Mouse (Mus musculus): ENCODE measurements around the gene Aqp5. TPM values are rescaled to one million over a fixed set of nuclear protein-coding genes. Genes with fewer than 3 reads are reported as not detected.

Aqp5 gene
- polyA plus RNA-seq, 3 experiments from 2014 or later: not detected

DNA sequence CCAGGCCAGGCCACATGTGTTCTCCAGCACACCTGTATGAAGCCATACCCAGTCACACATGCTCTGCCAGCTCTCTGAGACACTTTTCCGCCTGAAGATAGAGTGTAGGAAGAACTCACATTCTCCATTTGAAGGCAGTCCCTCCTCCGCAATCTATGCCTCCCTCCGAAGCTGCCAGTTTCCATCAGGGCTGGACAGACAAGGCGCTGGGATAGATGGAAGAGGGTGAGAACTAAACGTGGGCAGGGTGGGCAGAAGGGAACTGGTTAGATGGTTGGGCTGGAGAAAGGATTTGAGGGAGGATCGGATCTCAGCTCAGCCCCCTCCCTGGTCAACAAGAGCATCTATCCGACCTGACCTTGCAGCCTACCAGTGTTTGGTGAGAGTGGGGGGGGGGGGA, 6.3 kb downstream of the Aqp5 start:
- no peak for ATAC-seq

DNA sequence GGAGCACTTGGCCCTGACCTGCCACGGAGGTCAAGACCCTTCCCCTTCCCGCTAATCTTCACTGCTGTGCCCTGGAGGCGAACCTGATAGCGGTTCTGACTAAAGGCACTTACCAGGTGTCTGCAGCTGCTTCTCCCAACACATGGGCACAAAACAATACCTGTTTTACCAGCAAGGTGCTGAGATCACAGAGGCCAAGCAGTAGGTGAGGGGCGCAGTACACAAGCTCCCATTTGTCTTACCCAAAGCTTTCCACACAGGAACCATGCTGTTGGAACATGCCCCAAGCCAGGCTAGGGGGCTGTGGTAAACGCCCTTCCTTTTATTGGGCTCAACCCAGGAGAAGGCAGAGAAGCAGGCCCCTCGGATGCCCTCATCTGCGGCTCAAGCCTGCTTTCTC, 7.0 kb downstream of the Aqp5 start:
- no peak for ATAC-seq

DNA sequence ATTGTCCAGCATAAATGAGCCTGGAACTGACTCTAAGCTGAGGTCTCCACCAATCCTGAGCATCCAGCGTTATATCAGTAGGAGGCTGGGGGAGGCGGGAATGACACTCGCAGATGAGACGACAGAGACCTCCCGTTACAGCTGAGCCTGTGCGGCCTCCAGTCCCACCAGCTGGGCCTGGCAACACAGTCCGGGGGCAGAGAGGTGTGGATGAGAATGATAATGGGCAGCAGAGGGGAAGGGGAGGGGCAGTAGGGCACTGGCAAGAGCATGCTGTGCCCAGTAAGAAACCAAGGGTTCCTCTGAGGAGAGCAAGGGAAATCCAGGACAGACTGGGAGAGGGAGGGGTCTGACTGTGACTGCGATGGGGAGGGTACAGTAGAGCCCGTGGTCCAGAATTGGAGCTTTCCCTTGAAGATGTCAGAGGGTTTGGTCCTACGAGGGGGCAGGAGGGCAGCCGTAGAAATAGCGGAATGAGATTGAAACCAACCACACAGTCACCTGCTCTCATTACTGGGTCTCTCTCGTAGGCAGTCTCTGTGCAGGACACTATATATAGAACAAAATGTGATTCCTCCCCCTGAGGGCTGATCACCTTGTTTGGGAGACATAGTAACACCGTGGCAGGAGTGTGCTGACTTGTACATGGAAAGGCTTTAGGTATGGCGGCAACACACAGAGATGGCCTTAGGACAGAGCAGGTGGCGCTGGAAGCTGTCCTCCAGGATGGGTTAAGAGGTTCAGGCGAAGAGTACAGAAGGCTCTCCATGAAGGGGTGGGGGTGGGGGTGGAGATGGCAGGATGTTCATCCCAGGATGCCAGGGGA, 8.9 kb downstream of the Aqp5 start:
- no peak for ATAC-seq

DNA sequence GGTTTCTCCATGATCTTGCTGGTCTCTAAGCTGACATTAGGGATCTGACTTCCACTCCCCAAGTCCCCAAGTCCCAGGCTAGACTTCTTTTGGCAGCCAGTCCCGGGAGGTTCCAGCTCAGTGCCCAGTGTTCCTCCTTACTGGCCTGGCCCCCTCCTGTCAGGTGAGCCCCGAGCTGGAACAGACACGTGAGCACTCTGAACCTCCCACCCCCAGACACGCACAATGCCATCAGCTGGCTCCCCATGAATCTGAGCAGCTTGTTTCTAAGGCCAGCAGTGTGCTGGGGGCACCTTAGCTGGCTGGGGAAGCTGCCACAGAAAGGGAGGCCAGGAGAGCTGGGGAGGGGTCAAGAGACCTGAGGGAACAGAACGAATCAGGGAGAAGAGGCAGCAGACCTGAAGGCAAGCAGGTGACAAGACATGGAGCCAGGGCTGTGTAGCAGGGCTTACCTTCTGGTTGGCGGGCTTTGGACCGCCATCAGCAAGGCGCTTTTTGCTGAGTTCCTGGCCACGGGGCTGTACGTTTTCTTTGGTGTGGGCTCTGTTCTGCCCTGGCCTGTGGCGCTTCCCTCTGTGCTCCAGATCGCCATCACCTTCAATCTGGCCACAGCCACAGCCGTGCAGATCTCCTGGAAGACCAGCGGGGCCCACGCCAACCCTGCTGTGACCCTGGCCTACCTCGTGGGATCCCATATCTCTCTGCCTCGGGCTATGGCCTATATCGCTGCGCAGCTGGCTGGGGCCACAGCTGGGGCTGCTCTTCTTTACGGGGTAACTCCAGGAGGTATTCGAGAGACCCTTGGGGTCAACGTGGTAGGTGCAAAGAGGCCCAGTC, 10.6 kb downstream of the Aqp5 start, which contains the start of gene Aqp6:
Gene Aqp6 (plus strand): TSS at position 415 of the 837 bp plus-strand sequence.
- ATAC-seq: no peak

DNA sequence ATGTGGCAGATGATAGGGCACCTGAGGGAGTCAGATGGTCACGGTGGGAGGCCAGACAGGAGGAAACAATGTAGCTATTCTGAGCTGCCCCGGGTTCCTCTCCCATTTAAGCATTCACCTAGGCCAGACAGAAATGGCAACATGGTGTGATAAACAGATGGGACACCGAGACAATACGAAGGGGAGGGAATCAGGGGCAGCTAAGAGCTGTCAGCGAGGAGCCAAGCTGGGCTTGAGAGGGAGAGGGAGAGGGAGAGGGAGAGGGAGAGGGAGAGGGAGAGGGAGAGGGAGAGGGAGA, 11.2 kb downstream of the Aqp5 start:
- ATAC-seq: no peak

DNA sequence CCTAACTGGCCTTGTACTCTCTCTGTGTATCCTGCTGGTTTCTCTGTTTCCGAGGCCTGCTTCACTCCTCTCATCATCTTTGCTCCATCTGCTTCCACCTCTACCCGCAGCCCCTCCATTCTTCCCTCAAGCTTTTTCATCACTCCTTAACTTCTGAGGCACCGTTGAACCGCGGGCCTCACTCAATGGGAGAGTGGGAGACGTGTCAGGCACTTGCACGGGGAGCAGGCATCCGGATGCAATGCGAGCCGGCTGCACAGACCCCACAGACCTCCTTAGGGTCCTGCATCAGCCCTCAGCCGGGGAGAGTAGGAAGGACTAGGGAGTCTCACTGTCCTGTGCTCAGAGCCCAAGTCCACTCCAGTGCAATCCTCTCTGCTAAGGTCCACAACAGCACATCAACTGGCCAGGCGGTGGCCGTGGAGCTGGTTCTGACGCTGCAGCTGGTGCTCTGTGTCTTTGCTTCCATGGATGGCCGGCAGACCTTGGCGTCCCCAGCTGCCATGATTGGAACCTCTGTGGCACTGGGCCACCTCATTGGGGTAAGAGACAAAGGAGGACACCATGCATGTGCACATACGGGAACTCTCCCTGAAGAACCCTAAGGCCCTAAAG, 11.7 kb downstream of the Aqp5 start:
- ATAC-seq: no peak

DNA sequence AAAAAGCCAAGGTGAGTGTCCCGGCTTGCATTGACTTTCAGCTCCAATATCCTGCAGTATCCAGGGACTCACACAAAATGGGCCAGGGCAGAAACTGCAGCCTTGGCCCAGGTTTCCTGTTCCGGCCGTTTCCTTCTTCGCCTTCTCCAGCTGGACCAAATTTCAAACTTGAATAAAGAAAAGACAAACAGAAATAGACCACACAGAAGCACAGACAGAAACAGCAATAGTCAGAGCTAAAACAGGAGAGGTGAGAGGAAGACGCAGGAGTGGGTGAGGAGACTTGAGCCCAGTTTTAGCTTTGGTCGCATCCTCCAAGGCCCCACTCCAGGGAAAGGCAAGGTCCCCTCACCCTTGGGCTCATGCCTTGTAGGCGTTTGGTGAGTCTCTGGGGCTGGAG, 12.6 kb downstream of the Aqp5 start:
- no peak for ATAC-seq

DNA sequence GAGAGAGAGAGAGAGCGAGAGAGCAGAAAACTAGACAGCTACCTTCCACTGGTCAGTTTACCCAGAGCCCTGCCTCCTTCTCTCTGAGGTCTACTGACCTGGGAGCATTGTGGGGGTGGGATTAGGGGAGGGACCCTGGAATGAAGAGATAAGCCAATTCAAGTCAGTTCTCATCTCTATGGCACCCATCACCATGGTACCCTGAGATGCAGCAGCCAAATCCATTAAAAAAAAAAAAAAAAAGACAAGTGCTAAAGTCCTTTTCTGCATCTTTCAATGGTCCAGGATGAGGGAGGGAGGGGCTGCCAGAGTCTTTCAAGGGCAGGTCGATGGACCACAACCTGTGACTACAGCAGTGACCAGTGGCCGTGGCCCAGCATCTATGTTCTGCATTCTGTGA, 15.0 kb downstream of the Aqp5 start:
- no peak for ATAC-seq

DNA sequence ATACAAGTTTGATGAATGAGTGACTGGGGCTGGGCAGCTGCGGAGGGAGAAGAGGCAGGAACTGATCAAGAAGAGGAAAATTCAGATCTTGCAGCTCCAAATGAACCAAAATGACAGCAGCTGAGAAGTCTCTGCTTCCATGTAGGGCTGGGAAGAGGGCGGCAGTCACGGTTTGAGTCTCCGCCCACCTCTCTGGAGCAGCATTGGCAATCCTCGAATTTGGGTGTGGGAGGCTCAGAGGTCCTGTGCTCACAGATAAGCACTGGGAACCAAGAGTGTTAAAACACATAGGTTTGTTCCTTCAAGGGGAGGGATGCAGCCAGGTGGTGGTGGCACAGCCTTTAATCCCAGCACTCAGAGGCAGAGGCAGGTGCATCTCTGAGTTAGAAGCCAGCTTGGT, 15.9 kb downstream of the Aqp5 start:
- no peak for ATAC-seq

DNA sequence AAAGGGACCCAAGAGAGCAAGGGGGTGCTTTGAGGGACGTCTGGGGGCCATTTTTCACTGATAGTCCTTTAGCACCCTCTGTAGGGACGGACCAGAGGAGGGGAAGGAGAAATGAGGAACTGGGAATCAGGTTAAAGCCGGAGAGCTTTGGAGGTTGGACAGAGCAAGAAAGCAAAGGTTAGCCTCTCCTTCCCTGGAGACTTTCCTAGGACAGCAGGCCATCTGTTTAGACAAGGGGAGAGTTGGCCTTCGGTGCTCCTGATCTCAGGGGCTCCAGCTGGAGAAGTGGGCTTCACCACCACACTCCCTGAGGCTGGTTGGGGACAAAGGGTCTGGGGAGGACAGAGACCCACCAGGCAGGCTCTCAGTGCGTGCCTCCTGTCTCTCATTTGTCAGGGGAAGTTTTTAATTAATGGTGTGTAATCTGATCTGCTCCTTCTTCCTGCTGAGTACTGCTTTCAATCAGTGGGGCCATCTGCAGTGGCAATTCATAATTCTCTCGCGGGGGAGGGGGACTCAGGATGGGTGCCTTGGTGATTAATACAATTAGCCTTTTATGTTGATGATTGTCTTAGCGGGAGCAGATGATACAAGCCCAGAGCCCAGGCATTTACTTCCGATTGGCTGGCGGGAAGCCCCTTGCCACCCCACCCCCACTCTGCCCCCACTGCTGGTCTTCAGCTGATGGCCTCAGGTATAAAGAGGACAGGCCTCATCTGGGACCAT, 17.0 kb downstream of the Aqp5 start:
- ATAC-seq: no peak

DNA sequence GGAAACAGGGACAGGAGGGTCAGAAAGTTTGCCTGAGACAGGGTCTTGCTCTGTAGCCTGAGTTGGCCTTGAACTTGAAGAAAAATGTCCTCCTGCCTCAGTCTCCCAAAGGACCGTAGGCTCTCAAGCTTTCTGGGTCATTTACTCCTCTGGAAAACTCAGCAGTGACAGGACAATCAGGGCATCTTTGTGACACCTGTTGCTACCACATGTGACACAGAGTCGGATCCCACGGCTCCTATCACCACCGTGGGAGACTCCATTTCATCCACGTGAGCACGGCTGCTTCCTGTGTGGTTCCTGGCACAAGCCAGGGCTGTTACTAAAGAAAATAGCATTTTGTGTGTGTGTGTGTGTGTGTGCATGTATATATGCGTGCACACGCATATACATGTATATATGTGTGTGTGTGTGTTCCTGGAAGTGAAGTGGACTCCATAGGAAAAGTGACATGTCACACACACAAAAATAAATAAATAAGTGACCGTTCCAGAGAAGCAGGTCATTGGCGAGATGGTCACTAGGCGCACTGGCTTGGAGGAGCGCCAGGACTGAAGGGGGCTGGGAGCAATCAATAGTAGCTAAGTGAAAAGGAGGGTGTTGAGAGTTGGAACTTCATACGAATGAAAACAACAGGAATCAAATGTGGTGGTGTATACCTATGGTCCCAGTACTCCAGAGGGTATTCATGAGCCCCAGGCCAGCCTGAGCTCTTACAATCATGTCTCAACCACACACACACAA, 18.0 kb downstream of the Aqp5 start:
- ATAC-seq: no peak

DNA sequence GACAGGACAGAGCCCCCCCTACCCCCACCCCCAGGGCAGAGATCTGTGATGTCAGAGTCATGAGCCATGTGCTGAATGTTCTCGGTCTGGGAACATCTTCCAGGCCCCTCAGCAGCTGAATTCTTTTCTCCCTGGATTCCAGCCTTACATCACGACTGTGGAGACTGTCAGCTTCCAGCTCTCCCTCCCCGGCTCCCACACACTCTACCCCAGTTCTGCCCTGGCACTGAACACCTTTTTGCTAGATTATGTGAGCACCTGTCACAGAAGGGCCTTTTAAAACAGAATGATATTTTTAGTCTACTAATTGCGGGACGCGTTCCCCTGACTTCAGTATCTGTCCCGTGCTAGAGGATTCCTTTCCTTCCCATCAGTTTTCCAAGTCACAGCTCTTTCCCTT, 21.0 kb downstream of the Aqp5 start:
- ATAC-seq: no peak

DNA sequence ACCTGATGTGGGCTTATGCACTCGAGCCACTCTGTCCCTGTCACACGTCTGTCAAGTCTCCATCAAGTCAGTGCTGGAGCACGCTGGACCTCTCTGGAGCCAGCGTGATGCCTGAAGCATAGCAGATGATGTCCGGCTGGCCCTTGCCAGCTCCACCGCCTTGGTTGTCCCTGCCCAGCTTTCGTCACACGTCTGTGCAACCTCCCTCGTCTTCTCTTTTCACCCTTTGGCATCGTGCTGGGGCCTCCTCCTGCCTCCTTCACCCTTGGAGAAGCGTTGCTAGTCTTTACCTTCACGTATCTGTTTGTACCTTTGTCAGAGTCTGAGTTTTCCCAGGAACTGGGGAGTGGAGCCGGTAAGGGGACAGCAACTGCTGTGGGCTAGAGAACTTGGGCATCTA, 23.7 kb downstream of the Aqp5 start:
- ATAC-seq: no peak

DNA sequence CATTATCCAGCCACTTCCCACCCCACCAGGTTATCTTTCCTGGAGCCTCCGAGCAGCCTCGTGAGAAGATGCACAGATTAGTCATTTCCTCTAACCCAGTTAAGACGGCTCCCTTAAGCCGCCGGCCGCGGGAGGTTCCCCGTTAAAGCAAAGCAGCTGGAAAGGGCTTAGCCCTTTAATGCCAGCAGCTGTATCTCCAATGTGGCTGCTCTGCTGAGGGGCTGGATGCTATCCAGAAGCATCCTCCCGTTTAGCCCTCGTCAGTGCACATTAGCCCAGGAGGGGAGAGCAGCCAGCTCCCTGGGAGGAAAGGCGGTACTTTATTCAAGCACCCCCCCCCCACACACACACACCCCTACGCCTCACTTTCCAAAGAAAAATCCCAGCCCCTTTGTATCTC, 24.2 kb downstream of the Aqp5 start:
- ATAC-seq: no peak

DNA sequence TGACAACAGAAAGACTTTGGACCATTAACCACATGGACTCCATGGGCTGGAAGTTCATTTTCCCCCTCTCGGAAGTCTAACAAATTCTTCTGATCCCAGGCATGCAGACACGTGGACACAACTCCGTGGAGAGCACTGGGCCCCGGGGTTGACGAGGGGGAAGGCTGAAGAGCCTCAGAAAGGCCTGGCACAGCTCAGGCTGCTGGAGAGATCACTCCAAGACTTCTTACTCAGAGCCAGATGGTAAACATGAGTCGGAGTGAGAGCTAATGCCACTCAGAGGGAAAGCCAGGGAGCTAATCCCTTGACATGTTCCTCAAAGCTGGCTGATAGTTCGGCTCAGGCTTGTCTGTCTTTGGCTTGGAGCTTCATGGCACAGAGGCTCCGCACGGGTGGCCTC, 24.7 kb downstream of the Aqp5 start:
- no peak for ATAC-seq

DNA sequence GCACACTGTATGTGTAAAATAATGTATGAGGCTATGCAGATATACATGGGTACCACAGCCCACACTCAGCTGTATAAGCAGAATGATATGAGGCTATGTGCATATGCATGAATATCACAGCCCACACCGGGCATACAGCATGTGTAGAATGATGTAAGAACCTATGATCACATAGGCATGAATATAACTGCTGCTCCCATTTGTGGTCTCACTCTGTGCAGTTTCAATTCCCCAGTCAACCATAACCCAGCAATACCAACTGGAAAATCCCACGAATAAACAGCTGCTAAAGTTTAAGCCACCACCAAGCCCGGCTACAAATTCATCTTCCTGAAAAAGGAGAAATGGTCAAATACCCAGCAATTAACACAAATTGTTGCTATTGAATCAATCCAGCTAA, 28.0 kb downstream of the Aqp5 start:
- no peak for ATAC-seq

DNA sequence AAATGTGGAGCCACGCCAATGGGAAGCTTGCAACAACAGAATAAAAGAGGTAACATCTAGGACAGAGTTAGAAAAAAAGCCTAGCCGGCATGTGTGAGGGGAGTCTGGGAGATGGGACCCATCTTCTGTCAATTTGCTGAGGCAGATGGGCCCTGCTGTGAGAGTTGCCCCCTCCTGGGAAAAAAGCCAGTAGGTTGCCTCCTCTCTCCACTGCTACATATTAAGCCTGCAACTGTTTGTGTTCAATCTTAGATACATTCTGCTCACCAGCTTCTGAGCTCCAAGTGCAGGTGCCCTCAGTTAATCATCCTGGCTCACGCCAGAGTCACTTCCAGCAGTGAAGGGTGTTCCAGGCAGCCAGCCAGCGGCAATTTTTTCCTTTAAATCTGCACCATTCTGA, 29.2 kb downstream of the Aqp5 start:
- ATAC-seq: no peak

DNA sequence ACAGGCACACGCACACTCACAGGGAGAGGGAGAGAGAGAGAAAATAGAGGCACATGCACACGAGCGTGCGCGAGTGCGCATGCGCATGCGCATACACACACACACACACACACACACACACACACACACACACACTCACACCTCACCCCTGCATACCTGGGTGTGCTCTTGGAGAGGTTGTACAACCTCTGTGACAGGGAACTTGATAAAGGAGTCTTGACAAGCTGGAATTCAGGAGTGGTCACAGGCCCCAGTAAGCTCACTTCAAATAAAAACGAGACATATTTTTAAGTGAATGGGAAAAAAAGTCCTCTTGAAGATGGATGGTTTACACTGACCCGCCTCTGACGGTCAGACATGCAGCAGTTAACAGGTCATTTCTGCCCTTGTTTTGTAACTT, 31.5 kb downstream of the Aqp5 start:
- no peak for ATAC-seq

DNA sequence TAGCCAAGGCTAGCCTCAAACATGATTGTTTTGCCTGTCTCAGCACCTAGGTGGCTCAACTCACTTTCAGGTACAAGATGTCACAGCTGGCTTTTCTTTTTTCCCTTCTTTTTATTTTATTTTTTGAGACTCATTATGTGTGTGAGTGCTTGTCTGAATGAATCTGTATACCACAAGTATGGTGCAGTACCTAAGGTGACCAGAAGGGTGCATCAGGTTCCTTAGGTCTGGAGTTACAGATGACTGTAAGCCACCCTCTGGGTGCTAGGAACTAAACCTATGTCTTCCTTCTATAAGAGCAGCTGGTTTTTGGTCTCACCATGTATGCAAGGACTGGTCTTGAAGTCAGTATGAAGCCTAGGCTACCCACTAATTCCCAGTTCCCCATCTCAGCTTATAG, 41.0 kb downstream of the Aqp5 start:
- ATAC-seq: no peak

DNA sequence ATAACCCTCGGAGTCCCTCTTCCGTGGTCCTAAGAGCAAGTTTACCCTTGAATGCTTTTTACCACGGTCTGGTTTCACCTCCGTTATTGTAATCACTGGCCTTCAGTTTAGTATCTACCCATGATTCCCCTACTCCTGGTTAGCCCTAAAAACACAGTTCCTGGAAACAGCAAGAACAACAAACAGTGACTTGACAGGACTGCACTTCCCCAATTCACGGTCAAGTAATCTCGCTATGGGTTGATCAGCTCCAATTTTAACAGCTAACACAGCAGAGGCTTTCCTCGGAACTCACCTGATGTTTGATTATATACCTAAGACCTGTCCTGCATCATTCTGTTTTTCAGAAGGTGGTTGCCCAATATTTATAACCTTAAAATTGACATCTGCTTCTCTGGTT, 44.1 kb downstream of the Aqp5 start:
- ATAC-seq: no peak

DNA sequence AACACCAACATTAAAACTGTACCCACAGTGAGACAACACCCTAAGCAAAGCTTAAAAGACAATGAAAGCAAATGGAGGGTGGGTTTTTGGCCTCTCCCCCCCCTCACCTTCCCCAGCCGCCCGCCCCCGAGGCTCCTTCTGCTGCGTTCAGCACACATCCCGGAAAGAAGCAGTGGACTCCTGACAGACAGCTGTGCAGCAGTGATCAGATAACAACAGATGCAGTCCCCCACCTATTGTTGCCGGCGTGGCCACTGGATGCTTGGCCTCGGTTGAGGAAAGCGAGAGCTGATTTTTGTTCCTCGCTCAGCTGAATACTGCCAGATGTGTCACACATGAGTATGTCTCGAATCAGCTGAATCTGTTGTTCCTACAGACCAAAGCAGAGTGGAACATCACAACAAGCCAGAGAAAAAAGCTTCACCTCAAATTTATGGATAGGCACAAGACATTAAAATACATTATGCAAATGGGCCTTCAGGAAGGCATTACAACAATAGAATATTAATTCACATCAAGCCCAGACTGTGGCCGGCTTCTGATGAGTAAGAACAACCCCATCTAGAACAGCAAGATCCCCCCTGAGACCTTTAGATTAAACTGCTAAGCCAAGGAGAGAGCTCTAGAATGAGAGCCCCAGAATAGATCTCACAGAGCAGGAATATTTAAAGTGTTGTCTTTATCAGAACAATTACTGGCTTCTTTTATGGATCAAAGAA, 47.0 kb downstream of the Aqp5 start:
- no peak for ATAC-seq

DNA sequence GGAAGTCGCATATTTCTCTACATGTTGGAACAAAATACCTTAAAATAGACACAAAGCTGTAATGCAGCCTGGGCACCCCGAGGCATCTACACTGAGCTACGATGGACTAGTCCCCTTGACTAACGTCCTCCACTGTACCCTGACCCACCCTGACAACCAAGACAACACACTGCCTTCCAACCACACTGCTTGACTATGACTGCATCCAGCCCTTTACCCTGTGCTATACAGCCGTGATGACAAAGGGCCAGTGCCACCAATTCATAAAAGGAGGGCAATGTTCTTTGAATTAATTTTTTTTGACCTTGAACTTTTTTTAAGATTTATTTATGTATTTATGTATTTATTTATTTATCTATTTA, 47.5 kb downstream of the Aqp5 start:
- ATAC-seq: no peak

All from inflammation-experienced regulatory T-cells, adult 6 months (primary cell).